ENCODE assay signal across 22 mouse cellular contexts in the genomic region with DNA sequence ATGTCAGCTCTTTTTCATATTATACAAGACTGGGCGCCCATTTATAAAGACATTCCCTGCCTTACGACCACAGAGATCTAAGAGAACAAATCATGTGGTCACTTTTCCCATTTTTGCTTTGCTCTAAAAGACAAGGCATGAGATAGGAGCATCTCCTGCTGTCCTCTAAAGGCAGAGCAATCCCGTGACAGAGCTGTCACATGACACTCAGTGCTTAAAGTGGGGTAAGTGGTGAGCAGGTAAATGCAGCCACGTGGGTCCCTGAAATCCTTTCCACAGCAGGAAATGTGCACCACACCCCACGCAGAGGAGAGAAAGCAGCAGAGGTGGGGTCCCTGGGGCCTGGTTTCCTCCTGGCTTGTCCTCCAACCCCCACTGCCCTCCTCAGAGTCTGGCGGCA. TPM values are rescaled to one million over a fixed set of nuclear protein-coding genes. Genes with fewer than 3 reads are reported as not detected.
DNase-seq lines count a peak whose midpoint lies in the region; TF ChIP-seq lines count a peak whose summit lies in the region.
"Had no signal": no experiment of that assay in that cellular context is flagged by ENCODE, and none has a peak within 500 bp of the region (broad histone marks: within the 10 kb centered on the region; RNA-seq: fewer than 3 reads in every experiment).

No protein-coding gene starts in this region.

- TF ChIP-seq EP300 in heart, adult 2 months (IDR thresholded peaks at IDR 0.05; ENCODE audit: insufficient read depth, low read depth, low read length) = no peak

- WGBS in heart, adult 2 months = 64% methylated on average over 6 of the region's 6 CpGs
- 92% methylated on average over 6 of the region's 6 CpGs for WGBS in limb, embryonic 10.5 days

- DNase-seq in heart, adult 2 months = no peak
- no peak for DNase-seq in heart, adult 9 months (ENCODE audit: low spot score in 2 of 2)
- DNase-seq in ES-CJ7 (ENCODE audit: low read depth, low spot score) (peak; percentile 55), ZHBTc4 (ENCODE audit: low read depth, low spot score) (peak; percentile 72)
- DNase-seq in limb, embryonic 10.5 days (ENCODE audit: low spot score) = no peak
- DNase-seq in right cerebral cortex, adult 18-20 months = no peak
- no peak for DNase-seq in spleen, postnatal 36 days (ENCODE audit: low spot score in 2 of 2)
- DNase-seq: adrenal gland, adult 2 months; adrenal gland, postnatal 10 days; adrenal gland, postnatal 25 days; cerebellum, adult 11-12 months; cerebellum, adult 2 months; cerebellum, adult 9-11 months; cerebellum, postnatal 14 days; cerebellum, postnatal 36 days; embryo, embryonic 11 days had no signal

- H3K79me2 ChIP-seq in heart, adult 2 months (replicated peaks; ENCODE audit: control insufficient read depth, insufficient read depth, low read length) = no peaks in the 10 kb centered on the region

- TF ChIP-seq CTCF in heart, adult 2 months (IDR thresholded peaks at IDR 0.05) = no peak

- no peak overlapping the region for H3K4me3 ChIP-seq in heart, adult 2 months
- H3K4me3 ChIP-seq in limb, embryonic 10.5 days = no peak overlapping the region
- H3K4me3 ChIP-seq: embryonic facial prominence, embryonic 13.5 days; embryonic facial prominence, embryonic 15.5 days; erythroblast, embryonic 14.5 days; forebrain, embryonic 10.5 days; forebrain, embryonic 12.5 days had no signal

- H3K9me3 ChIP-seq in limb, embryonic 10.5 days (replicated peaks) = no peaks in the 10 kb centered on the region
- H3K9me3 ChIP-seq: embryonic facial prominence, embryonic 13.5 days; embryonic facial prominence, embryonic 15.5 days; forebrain, embryonic 10.5 days; forebrain, embryonic 12.5 days had no signal

- H3K9ac ChIP-seq in heart, adult 2 months (ENCODE audit: low read depth, low read length) = no peak overlapping the region
- H3K9ac ChIP-seq: embryonic facial prominence, embryonic 13.5 days; embryonic facial prominence, embryonic 15.5 days; forebrain, embryonic 12.5 days had no signal

- H3K4me1 ChIP-seq in heart, adult 2 months (ENCODE audit: control insufficient read depth, insufficient read depth, low read length) = peaks cover 11% of the 10 kb centered on the region
- peaks cover 13% of the 10 kb centered on the region for H3K4me1 ChIP-seq in limb, embryonic 10.5 days
- H3K4me1 ChIP-seq: embryonic facial prominence, embryonic 13.5 days had no signal

- intact Hi-C loops in heart, adult 2 months (cut with DNase I) = no loop called here

- H3K27me3 ChIP-seq in heart, adult 2 months (ENCODE audit: control insufficient read depth, insufficient read depth, low read length) = no peaks in the 10 kb centered on the region
- H3K27me3 ChIP-seq in limb, embryonic 10.5 days (ENCODE audit: low read depth, poor library complexity, severe bottlenecking) = no peaks in the 10 kb centered on the region
- H3K27me3 ChIP-seq: embryonic facial prominence, embryonic 13.5 days; embryonic facial prominence, embryonic 15.5 days; forebrain, embryonic 12.5 days had no signal

- no peaks in the 10 kb centered on the region for H3K36me3 ChIP-seq in heart, adult 2 months (ENCODE audit: control insufficient read depth, insufficient read depth, low read length)
- peaks cover 40% of the 10 kb centered on the region for H3K36me3 ChIP-seq in limb, embryonic 10.5 days
- H3K36me3 ChIP-seq: embryonic facial prominence, embryonic 15.5 days had no signal

- no peak for TF ChIP-seq POLR2A in heart, adult 2 months (IDR thresholded peaks at IDR 0.05; ENCODE audit: insufficient read depth, low read depth, low read length)

- H3K27ac ChIP-seq in heart, adult 2 months = peak overlapping the region; percentile 43
- no peak overlapping the region for H3K27ac ChIP-seq in limb, embryonic 10.5 days
- H3K27ac ChIP-seq: embryonic facial prominence, embryonic 13.5 days; embryonic facial prominence, embryonic 15.5 days; forebrain, embryonic 10.5 days; forebrain, embryonic 12.5 days had no signal

RNA-seq across cellular contexts. Expression of a gene that starts 40.0 kb away (rescaled TPM):
- total RNA-seq in heart, adult 2 months (2021) = under 1 TPM; 0.14 to 0.16 TPM
- polyA plus RNA-seq in heart, adult 2 months (2012; rRNA removed) = 0.56 and 0.80 TPM in 2 replicates
- 0.23 and 0.30 TPM in 2 replicates for polyA plus RNA-seq in limb, embryonic 10.5 days (2016; fragmentation: Nextera tagmentation; extraction: Ambion mirVana)
- total RNA-seq: common myeloid progenitor, adult 5-6 weeks had no signal
- polyA plus RNA-seq: erythroblast, embryonic 14.5 days had no signal

Comparison
In these comparisons a context has a peak if more than half of its experiments do, and no peak if none do; other contexts are left out.
1. DNase-seq: peak in ES-CJ7 (single experiment) and ZHBTc4 (single experiment); none in heart, adult 2 months (0 of 2), heart, adult 9 months (0 of 2), limb, embryonic 10.5 days (single experiment), right cerebral cortex, adult 18-20 months (single experiment) and spleen, postnatal 36 days (0 of 2).